Mouse (Mus musculus): Measurements from ENCODE around the gene Atg14.

Gene Atg14

DNA sequence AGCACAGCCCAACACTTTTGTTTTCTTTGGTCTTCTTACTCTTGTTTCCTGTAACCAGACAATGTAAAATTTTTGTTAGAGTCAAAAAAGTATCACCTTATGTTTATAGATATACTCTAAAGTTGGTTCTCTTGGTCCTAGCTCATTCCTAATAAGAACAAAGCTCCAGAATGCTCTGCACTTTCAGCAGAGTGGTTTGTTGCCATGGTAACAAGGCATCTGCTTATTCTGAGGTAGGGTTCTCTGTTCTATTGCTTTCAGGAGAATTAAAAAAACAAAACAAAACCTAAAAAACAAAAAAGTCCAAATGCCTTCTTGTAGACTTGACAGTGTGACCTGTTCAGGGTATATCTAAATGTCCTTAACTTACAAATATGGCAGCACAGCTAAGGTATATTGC, 62.4 kb downstream of the Atg14 start:
- no peak for DNase-seq (ENCODE audit: low read depth, low spot score)

DNA sequence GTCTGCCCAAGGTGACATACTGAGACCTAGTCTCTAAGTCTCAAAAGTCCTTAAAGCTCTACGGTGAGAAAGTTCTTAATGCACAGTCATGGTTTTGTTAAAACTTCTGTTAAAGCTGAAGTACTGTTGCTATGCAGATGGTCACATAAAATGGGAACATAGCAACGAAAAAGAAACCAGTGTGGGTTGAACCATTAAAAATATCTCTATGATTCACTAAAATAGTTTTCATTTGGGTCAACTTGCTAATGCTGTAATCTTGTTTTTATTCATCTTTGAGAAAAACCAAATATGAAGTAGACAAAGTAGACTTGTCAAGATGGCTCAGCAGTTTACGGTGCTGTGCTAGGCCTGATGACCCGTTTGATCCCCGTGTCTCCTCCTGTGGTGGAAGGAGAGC, 63.8 kb downstream of the Atg14 start:
- DNase-seq (ENCODE audit: low read depth, low spot score), result no peak

GRCm38 (mm10) chr14:47504036-47504435, 66.4 kb downstream of the Atg14 start:
- DNase-seq (ENCODE audit: low read depth, low spot score), result no peak

DNA sequence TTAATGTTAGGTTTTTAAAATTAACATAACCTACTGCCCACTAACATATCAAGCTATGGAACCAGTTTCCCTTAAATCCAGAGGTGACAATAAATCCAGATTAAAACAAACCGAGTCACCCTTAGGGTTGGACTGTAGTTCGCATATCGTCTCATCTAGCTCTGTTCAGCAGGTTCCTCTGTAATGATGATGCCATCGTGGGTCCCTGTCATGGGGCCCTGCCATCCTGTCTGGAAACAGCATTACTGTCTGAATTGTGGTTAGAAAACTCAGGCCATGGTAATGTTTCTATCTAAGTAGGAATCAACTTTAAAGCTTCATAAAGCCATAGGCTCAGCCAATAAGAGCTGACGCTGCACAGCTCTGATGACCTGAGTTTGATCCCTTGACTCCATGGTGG, 71.8 kb downstream of the Atg14 start:
- DNase-seq (ENCODE audit: low read depth, low spot score), result no peak

GRCm38 (mm10) chr14:47497166-47497565, 73.3 kb downstream of the Atg14 start:
- DNase-seq (ENCODE audit: low read depth, low spot score), result no peak

GRCm38 (mm10) chr14:47495951-47496350, 74.5 kb downstream of the Atg14 start:
- no peak for DNase-seq (ENCODE audit: low read depth, low spot score)

DNA sequence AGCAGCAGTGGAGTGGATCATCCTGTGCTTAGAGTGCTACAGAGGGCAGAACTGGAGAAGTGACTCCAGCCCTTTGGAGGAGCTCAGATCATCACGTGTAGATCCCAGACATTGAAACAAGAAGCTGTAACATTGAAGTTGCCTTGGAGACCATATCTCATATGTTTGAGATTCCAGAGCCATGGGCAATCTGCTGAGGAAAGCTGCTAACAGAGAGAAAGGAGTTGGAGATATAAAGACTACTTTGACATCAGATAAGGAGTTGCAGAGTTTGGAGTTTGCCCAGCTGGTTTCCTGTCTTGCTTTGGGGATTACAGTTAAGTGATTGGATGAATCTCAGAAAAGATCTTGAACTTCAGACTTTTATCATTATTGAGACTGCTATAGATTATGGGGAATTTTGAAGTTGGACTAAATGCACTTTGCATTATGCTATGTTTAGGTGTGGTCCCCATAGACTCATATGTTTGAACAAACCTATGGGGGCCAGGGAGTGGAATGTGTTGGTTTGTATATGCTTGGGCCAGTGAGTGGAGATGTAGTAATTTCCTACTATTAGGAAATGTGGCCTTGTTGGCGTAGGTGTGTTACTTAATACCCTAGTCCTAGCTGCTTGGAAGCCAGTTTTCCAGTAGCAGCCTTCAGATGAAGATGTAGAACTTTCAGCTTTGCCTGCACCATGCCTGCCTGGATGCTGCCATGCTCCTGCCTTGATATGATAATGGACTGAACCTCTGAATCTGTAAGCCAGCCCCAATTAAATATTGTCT, 76.7 kb downstream of the Atg14 start:
- no peak for DNase-seq (ENCODE audit: low read depth, low spot score)
